Mouse (Mus musculus): ENCODE results near the gene Pan3. TPM values are rescaled to one million over a fixed set of nuclear protein-coding genes. Genes with fewer than 3 reads are reported as not detected.

Pan3 gene
- total RNA-seq, 4 experiments from 2014 or later: 89.6 to 122 (median 118) TPM

Other genes with a start within 250 kb of the Pan3 start
- under 1 TPM; 0.26 to 0.58 (median 0.37) TPM for gene Gsx1, start 241.5 kb upstream of the Pan3 start, total RNA-seq (2022)
- gene Pdx1, start 160.2 kb upstream of the Pan3 start, total RNA-seq (2022): not detected
- not detected for gene Cdx2, start 122.9 kb upstream of the Pan3 start, total RNA-seq (2022)
- gene Urad, start 107.7 kb upstream of the Pan3 start, total RNA-seq (2022): not detected
- gene Flt3, start 29.7 kb upstream of the Pan3 start, total RNA-seq (2022): 10 to 100 TPM in 1 of 4 experiments, 1 to 10 TPM in 3; 8.3 to 11.6 (median 8.8) TPM